Mouse (Mus musculus) gastrocnemius, postnatal 10 days (tissue): ENCODE data around the gene Gm11127. TPM values are rescaled to one million over a fixed set of nuclear protein-coding genes. Genes with fewer than 3 reads are reported as not detected.
A peak's percentile ranks its signal among the peaks of the same experiment; 100 is the strongest.
"Not testable (repeated sequence)": the region's sequence is repeated elsewhere in the genome, so short reads cannot be mapped to it uniquely, and the experiment has no call there.

Experiments used
- DNase-seq: peaks from one replicate; pipeline ENCODE4 v3.0.0; 2021; ENCODE audit warnings: mixed read lengths
- long read RNA-seq, 2 experiments: library from polyadenylated mRNA; stranded (forward); transcript quantifications; one replicate each; pipeline ENCODE4 v2.0.0; 2021
- total RNA-seq, 2 experiments: library from RNA; stranded (reverse); gene quantifications; 2 replicates each; pipeline ENCODE4 v1.2.3; 2021

Gm11127 gene
- 1 to 10 TPM; 1.6 to 2.0 TPM for total RNA-seq
- long read RNA-seq, experiment 1, result 0 reads
- long read RNA-seq, experiment 2, result 0 reads

- not testable (repeated sequence) for DNase-seq
Measured at GRCm38 (mm10) chr17:36058362-36058761, at the start of gene Gm11127. Gm11127 (minus strand) TSS chr17:36058371.

- not testable (repeated sequence) for DNase-seq
Measured at GRCm38 (mm10) chr17:36102091-36102490, 43.9 kb upstream of the Gm11127 start.

- not testable (repeated sequence) for DNase-seq
Measured at GRCm38 (mm10) chr17:36099603-36100002, 41.4 kb upstream of the Gm11127 start.

GRCm38 (mm10) chr17:36093936-36094335 is 35.8 kb upstream of the Gm11127 start:
- no peak for DNase-seq

GRCm38 (mm10) chr17:36092520-36092919 is 34.3 kb upstream of the Gm11127 start:
- DNase-seq, result not testable (repeated sequence)

- not testable (repeated sequence) for DNase-seq
Measured at GRCm38 (mm10) chr17:36091933-36092332, 33.8 kb upstream of the Gm11127 start.

GRCm38 (mm10) chr17:36085976-36086375 is 27.8 kb upstream of the Gm11127 start:
- DNase-seq, result not testable (repeated sequence)

GRCm38 (mm10) chr17:36083870-36084451 is 25.8 kb upstream of the Gm11127 start:
- no peak for DNase-seq

- peak; percentile 17 for DNase-seq
Measured at GRCm38 (mm10) chr17:36083266-36083869, 25.2 kb upstream of the Gm11127 start.

GRCm38 (mm10) chr17:36082519-36083232 is 24.5 kb upstream of the Gm11127 start:
- not testable (repeated sequence) for DNase-seq

- DNase-seq, result not testable (repeated sequence)
Measured at GRCm38 (mm10) chr17:36081901-36082300, 23.7 kb upstream of the Gm11127 start.

GRCm38 (mm10) chr17:36060829-36061228 is 2.7 kb upstream of the Gm11127 start:
- peak; percentile 91 for DNase-seq

GRCm38 (mm10) chr17:36057927-36058326 is 244 bp downstream of the Gm11127 start:
- DNase-seq, result not testable (repeated sequence)

GRCm38 (mm10) chr17:36043286-36043685 is 14.9 kb downstream of the Gm11127 start:
- DNase-seq, result no peak

GRCm38 (mm10) chr17:36042610-36043169 is 15.5 kb downstream of the Gm11127 start, which contains the start of the genes H2-T22 and Gm6034:
H2-T22 (minus strand) TSS chr17:36042747.
Gm6034 (plus strand) TSS chr17:36042961.
- DNase-seq, result peak; percentile 35

- not testable (repeated sequence) for DNase-seq
Measured at GRCm38 (mm10) chr17:36042055-36042454, 16.1 kb downstream of the Gm11127 start.

GRCm38 (mm10) chr17:36040604-36041003 is 17.6 kb downstream of the Gm11127 start:
- not testable (repeated sequence) for DNase-seq

GRCm38 (mm10) chr17:36036126-36036525 is 22.0 kb downstream of the Gm11127 start:
- not testable (repeated sequence) for DNase-seq

- DNase-seq, result peak; percentile 61
Measured at GRCm38 (mm10) chr17:36035010-36035638, 23.0 kb downstream of the Gm11127 start.

GRCm38 (mm10) chr17:36034524-36034923 is 23.6 kb downstream of the Gm11127 start:
- DNase-seq, result not testable (repeated sequence)

GRCm38 (mm10) chr17:36032351-36032875 is 25.8 kb downstream of the Gm11127 start, which contains the start of gene H2-T23:
H2-T23 (minus strand) TSS chr17:36032855.
- DNase-seq, result peak; percentile 40
